Comparison of ENCODE assay signal across 8 mouse cellular contexts in genomic region chr1:155491205-155492026, GRCm38 (mm10).
A peak's percentile ranks its signal among the peaks of the same experiment; 100 is the strongest.
DNase-seq lines count a peak whose midpoint lies in the region; ATAC-seq lines count a peak whose summit lies in the region.

No protein-coding gene starts in this region.

- H3K27ac ChIP-seq in kidney, embryonic 15.5 days, result 0 out of 2 replicates have a peak overlapping the region, but pooled peaks have one; percentile 7
- H3K27ac ChIP-seq in forebrain, embryonic 12.5 days, result peak overlapping the region; percentile 74
- H3K27ac ChIP-seq in neural tube, embryonic 15.5 days (replicated peaks), result peak overlapping the region; percentile 41; the same call in 1 of the 2 replicates

- no peaks in the 10 kb centered on the region for H3K9me3 ChIP-seq in kidney, embryonic 15.5 days (replicated peaks)
- H3K9me3 ChIP-seq in forebrain, embryonic 12.5 days, result no peaks in the 10 kb centered on the region
- H3K9me3 ChIP-seq in neural tube, embryonic 15.5 days (replicated peaks), result no peaks in the 10 kb centered on the region

- no peak overlapping the region for H3K9ac ChIP-seq in kidney, embryonic 15.5 days
- H3K9ac ChIP-seq in forebrain, embryonic 12.5 days, result no peak overlapping the region
- H3K9ac ChIP-seq in neural tube, embryonic 15.5 days (replicated peaks), result no peak overlapping the region

- no peak for DNase-seq in kidney, adult 9 months
- DNase-seq in kidney, postnatal 25 days, result peak; percentile 26 to 53
- no peak for DNase-seq in cerebellum, adult 9-10 months
- no peak for DNase-seq in left cerebral cortex, adult 8-10 months (ENCODE audit: low spot score in 2 of 2)

- ATAC-seq in kidney, embryonic 15.5 days (replicated peaks; ENCODE audit: low FRiP score), result peak; percentile 85
- peak; percentile 76 for ATAC-seq in forebrain, embryonic 12.5 days (ENCODE audit: low FRiP score)
- ATAC-seq in neural tube, embryonic 15.5 days (ENCODE audit: low FRiP score), result peak; percentile 74
- ATAC-seq in inflammation-experienced regulatory T-cells, adult 6 months, result no peak

- WGBS in kidney, embryonic 15.5 days, result 26% methylated on average over 24 of the region's 24 CpGs
- WGBS in forebrain, embryonic 12.5 days, result 11% methylated on average over 24 of the region's 24 CpGs
- 9% methylated on average over 24 of the region's 24 CpGs for WGBS in neural tube, embryonic 15.5 days

- H3K4me1 ChIP-seq in kidney, embryonic 15.5 days, result peaks cover 26% of the 10 kb centered on the region
- peaks cover 27% of the 10 kb centered on the region for H3K4me1 ChIP-seq in forebrain, embryonic 12.5 days
- peaks cover 34% of the 10 kb centered on the region for H3K4me1 ChIP-seq in neural tube, embryonic 15.5 days

- peak overlapping the region; percentile 47 for H3K4me2 ChIP-seq in kidney, embryonic 15.5 days
- peak overlapping the region; percentile 53 for H3K4me2 ChIP-seq in forebrain, embryonic 12.5 days
- H3K4me2 ChIP-seq in neural tube, embryonic 15.5 days, result peak overlapping the region; percentile 43

- H3K27me3 ChIP-seq in kidney, embryonic 15.5 days, result no peaks in the 10 kb centered on the region
- no peaks in the 10 kb centered on the region; the same call in 1 of the 2 replicates for H3K27me3 ChIP-seq in forebrain, embryonic 12.5 days
- no peaks in the 10 kb centered on the region for H3K27me3 ChIP-seq in neural tube, embryonic 15.5 days (replicated peaks)

- no peaks in the 10 kb centered on the region for H3K36me3 ChIP-seq in kidney, embryonic 15.5 days
- no peaks in the 10 kb centered on the region for H3K36me3 ChIP-seq in forebrain, embryonic 12.5 days (replicated peaks)
- H3K36me3 ChIP-seq in neural tube, embryonic 15.5 days, result no peaks in the 10 kb centered on the region

- H3K4me3 ChIP-seq in kidney, embryonic 15.5 days (replicated peaks), result peak overlapping the region; percentile 8; the same call in 1 of the 2 replicates
- H3K4me3 ChIP-seq in forebrain, embryonic 12.5 days (replicated peaks), result peak overlapping the region; percentile 26
- H3K4me3 ChIP-seq in neural tube, embryonic 15.5 days (replicated peaks), result no peak overlapping the region

Comparison
In these comparisons a context has a peak if more than half of its experiments do, and no peak if none do; other contexts are left out.
1. DNase-seq: peak in kidney, postnatal 25 days (2 of 2); none in kidney, adult 9 months (single experiment), cerebellum, adult 9-10 months (single experiment) and left cerebral cortex, adult 8-10 months (0 of 2).
2. H3K27ac ChIP-seq: peak in every context shown above with its lines; median percentile 74 in forebrain, embryonic 12.5 days; 41 in neural tube, embryonic 15.5 days; 7 in kidney, embryonic 15.5 days.
3. Peak in every context shown above with its lines, with median percentiles within 50 percentile points of each other: H3K4me2 ChIP-seq.